Mouse (Mus musculus) hindbrain, embryonic 15.5 days (tissue): ENCODE data around the gene Cd164l2. TPM values are rescaled to one million over a fixed set of nuclear protein-coding genes. Genes with fewer than 3 reads are reported as not detected.

Experiments used
- ATAC-seq: fragments of 200-750 bp; cut with Nextera tagmentation; 2 replicates; pipeline ENCODE4 v1.8.0; 2017; ENCODE audit warnings: low read depth, moderate number of reproducible peaks, moderate TSS enrichment; ENCODE audit not compliant: low FRiP score
- H3K27ac ChIP-seq: fragments of 300-500 bp; sonication (generic); replicated peaks from 2 replicates; pipeline ENCODE4 v1.5.1; 2015; ENCODE audit warnings: mild to moderate bottlenecking, inconsistent platforms
- H3K27me3 ChIP-seq: fragments of 300-500 bp; sonication (generic); 2 replicates; pipeline ENCODE4 v1.6.1; 2015; ENCODE audit warnings: control low read depth, inconsistent platforms
- H3K36me3 ChIP-seq: fragments of 300-500 bp; sonication (generic); 2 replicates; pipeline ENCODE4 v1.6.1; 2015; ENCODE audit warnings: control low read depth, inconsistent platforms
- H3K4me1 ChIP-seq: fragments of 300-500 bp; sonication (generic); replicated peaks from 2 replicates; pipeline ENCODE4 v1.6.1; 2015; ENCODE audit warnings: control low read depth, inconsistent platforms
- H3K4me2 ChIP-seq: fragments of 300-500 bp; sonication (generic); 2 replicates; pipeline ENCODE4 v1.6.1; 2015; ENCODE audit warnings: moderate library complexity, mild to moderate bottlenecking, inconsistent platforms
- H3K4me3 ChIP-seq: fragments of 300-500 bp; sonication (generic); 2 replicates; pipeline ENCODE4 v1.5.1; 2015; ENCODE audit warnings: mild to moderate bottlenecking, inconsistent platforms
- H3K9ac ChIP-seq: fragments of 300-500 bp; sonication (generic); 2 replicates; pipeline ENCODE4 v1.6.1; 2015; ENCODE audit warnings: inconsistent platforms
- H3K9me3 ChIP-seq: fragments of 300-500 bp; sonication (generic); 2 replicates; pipeline ENCODE4 v1.6.1; 2016; ENCODE audit warnings: control low read depth, inconsistent platforms
- WGBS: fragments of 180-500 bp; shearing (Covaris S2); methylation state at CpG from one replicate; pipeline ENCODE4 v1.1.7; 2015; 5-methylcytosine and 5-hydroxymethylcytosine counted together
- microRNA-seq: library from miRNA; unstranded; fragments of <30 nt; microRNA quantifications from one replicate; pipeline ENCODE4, GENCODE M21; 2016
- polyA plus RNA-seq: library from polyadenylated mRNA; unstranded; fragments of >200 nt; fragmentation: Nextera tagmentation; extraction: Ambion mirVana; gene quantifications from 2 replicates; pipeline ENCODE4 v1.2.1, GENCODE M21; 2015

The Cd164l2 gene
- polyA plus RNA-seq, 1 experiment from 2014 or later = 4.5 TPM

DNA sequence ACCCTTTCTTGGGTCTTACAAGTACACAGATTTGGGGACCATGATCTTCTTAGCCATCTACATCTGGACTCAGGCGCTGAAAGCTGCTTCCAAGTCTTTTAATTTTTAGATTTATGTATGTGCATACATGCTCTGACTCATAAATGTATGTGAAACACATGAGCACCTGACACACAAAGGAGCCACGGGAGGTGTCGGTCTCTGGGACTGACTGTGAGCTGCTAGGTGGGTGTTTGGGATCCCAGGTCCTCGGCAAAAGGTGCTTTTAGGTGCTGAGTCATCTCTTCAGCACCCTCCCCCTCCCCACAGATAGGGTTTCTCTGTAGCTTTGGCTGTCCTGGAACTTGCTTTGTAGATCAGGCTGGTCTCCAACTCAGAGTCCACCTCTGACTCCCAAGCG, 51.8 kb downstream of the Cd164l2 start:
- WGBS = 95% methylated on average over 5 of the region's 5 CpGs
- Histone ChIP-seq H3K4me3 (no peak overlapping the region), H3K27me3 (no peaks in the 10 kb centered on the region), H3K9ac (no peak overlapping the region), H3K4me2 (no peak overlapping the region), H3K4me1 (no peaks in the 10 kb centered on the region), H3K9me3 (no peaks in the 10 kb centered on the region), H3K27ac (no peak overlapping the region), H3K36me3 (peaks cover 45% of the 10 kb centered on the region)
- ATAC-seq = no peak

DNA sequence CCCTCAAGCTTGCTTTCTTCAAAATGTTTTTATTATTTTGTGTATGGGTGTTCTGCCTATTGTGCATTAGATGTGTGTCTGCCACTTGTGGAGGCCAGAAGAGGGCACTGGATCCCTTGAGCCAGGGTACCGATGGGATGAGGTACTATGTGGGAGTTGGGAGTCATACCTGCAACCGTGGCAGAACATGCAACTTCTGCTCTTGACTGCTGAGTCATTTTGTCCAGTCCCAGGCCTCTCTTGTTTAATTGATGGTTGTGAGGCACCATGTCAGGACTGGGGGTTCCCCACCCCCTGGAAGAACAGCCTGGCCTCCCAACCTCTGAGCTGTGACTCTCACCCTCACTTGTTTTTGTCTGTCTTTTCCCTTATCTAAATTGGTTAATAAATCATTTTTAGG, 52.6 kb downstream of the Cd164l2 start:
- Histone ChIP-seq H3K4me2 (no peak overlapping the region), H3K27ac (no peak overlapping the region), H3K4me1 (no peaks in the 10 kb centered on the region), H3K9me3 (no peaks in the 10 kb centered on the region), H3K9ac (no peak overlapping the region), H3K27me3 (no peaks in the 10 kb centered on the region), H3K4me3 (no peak overlapping the region), H3K36me3 (peaks cover 53% of the 10 kb centered on the region)
- no peak for ATAC-seq
- WGBS = 100% methylated on average over 2 of the region's 2 CpGs

DNA sequence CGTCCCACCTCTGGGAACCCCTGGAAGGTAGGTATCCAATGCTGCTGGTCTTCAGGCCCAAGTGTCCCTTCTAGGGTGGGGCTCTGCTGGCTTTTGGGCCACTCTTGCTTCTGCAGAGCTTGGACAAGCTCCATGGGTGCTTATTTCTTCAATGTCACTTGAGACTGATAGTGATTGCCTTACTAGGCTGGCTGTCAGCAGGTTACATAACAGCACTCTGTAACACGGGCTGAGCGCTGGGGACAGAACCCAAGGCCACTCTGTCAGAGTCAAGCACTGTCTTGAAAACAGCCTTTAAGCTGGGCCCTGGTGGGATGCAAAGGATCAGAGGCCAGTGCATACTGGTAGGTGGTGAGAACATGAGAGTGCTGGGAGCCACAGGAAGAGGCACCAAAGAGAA, 53.4 kb downstream of the Cd164l2 start:
- H3K4me2 ChIP-seq = no peak overlapping the region
- no peak overlapping the region for H3K9ac ChIP-seq
- no peaks in the 10 kb centered on the region for H3K27me3 ChIP-seq
- peaks cover 58% of the 10 kb centered on the region for H3K36me3 ChIP-seq
- H3K4me1 ChIP-seq = no peaks in the 10 kb centered on the region
- ATAC-seq = no peak
- H3K9me3 ChIP-seq = no peaks in the 10 kb centered on the region
- H3K4me3 ChIP-seq = no peak overlapping the region
- H3K27ac ChIP-seq = no peak overlapping the region
- 93% methylated on average over 3 of the region's 3 CpGs for WGBS

DNA sequence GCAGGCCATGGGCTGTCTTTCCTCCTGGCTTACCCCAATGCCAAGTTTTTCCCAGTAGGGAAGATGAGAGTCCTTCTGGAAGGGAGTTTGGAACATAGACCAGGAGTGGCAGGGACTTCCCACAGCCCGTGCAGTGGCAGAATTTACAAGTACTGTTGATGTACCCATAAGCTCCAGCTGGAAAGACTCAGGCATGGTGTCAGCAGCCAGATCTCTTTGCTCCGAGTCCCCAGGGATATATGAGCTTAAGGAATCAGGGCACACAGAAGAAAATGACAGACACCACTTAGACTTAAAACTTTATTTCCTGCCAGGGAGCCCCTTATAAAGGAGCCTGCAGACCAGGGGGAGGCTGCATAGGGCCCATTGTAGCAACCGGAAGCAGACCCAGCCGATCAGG, 53.8 kb downstream of the Cd164l2 start:
- Histone ChIP-seq H3K27me3 (no peaks in the 10 kb centered on the region), H3K36me3 (peaks cover 58% of the 10 kb centered on the region), H3K4me1 (no peaks in the 10 kb centered on the region), H3K4me2 (no peak overlapping the region), H3K4me3 (no peak overlapping the region), H3K27ac (no peak overlapping the region), H3K9ac (no peak overlapping the region), H3K9me3 (no peaks in the 10 kb centered on the region)
- 98% methylated on average over 4 of the region's 4 CpGs for WGBS
- ATAC-seq = no peak

DNA sequence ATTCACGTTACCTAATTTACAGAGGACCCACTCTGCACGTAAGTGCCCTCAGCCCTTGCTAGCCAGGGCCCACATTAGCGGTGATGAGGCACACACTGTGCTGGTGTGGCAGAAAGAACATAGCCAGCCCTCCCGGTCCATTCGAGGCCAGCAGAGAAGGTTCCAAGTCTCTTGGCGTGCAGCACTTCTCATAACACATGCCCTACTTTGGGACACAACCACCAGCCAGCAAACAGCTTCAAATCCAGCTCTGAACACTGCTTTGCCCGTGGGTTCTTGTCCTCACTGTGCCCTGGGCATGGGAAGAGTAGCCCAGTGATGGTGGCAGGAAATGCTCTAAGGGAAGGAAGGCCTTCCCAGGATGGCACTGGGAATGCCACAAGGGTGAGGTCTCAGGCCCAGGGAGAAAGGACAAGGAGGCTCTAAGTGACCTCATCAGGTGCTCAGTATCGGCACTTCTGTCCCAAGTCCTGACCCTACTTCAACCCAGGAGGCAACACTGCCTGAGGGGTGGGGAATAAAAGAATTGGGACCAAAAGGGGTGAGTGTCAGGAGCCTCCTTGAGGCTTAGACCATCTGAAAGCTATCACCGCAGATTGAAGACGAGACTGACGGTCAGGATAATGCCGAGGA, 54.4 kb downstream of the Cd164l2 start:
- H3K27me3 ChIP-seq = no peaks in the 10 kb centered on the region
- peaks cover 58% of the 10 kb centered on the region for H3K36me3 ChIP-seq
- H3K27ac ChIP-seq = no peak overlapping the region
- ATAC-seq = no peak
- no peak overlapping the region for H3K4me2 ChIP-seq
- WGBS = 93% methylated on average over 12 of the region's 12 CpGs
- H3K9ac ChIP-seq = no peak overlapping the region
- H3K4me1 ChIP-seq = no peaks in the 10 kb centered on the region
- H3K4me3 ChIP-seq = no peak overlapping the region
- H3K9me3 ChIP-seq = no peaks in the 10 kb centered on the region

DNA sequence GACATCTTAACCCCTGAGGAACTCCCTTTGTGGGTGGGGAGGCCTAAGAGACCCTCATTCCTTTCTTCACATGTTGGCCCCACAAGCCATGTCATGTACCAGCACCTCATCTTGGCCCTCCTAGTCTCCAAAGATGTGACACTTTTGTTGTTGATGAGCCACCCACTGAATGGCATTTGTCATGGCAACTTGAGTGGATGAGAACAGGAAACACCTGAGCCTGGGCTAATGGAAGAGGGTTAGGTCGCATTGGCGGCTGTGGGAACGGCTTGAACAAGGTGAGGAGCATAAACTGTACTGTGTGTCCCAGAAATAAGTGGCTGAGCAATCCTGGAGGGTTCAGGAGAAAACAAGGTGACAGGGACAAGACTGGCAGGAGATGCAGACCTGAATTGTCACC, 57.0 kb downstream of the Cd164l2 start:
- no peak for ATAC-seq
- Histone ChIP-seq H3K36me3 (peaks cover 53% of the 10 kb centered on the region), H3K27me3 (no peaks in the 10 kb centered on the region), H3K4me2 (no peak overlapping the region), H3K9ac (no peak overlapping the region), H3K27ac (no peak overlapping the region), H3K4me1 (no peaks in the 10 kb centered on the region), H3K4me3 (no peak overlapping the region), H3K9me3 (no peaks in the 10 kb centered on the region)
- 96% methylated on average over 3 of the region's 3 CpGs for WGBS

DNA sequence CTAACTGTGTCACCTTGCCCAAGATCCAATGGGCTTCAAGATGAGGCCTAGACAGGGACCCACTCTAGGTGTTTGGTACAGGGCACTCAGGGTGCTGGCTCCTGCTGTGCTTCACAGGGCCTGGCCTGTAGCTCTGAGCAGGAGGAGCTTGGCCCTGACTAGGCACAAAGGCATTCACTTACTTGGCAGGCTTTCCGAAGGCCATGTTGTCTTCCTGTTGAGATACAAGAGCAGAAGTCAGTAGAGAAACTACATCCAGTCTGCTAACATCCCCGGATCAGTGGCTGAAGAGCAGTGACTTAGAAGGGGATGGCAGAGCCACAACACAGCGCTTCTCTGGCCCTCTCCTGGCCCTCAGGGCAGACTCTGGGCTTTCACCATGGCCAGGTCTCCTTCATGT, 57.7 kb downstream of the Cd164l2 start:
- Histone ChIP-seq H3K4me1 (no peaks in the 10 kb centered on the region), H3K27ac (no peak overlapping the region), H3K4me2 (no peak overlapping the region), H3K36me3 (peaks cover 48% of the 10 kb centered on the region), H3K27me3 (no peaks in the 10 kb centered on the region), H3K9me3 (no peaks in the 10 kb centered on the region), H3K4me3 (no peak overlapping the region), H3K9ac (no peak overlapping the region)
- WGBS = 97% methylated on average over 3 of the region's 3 CpGs
- no peak for ATAC-seq

DNA sequence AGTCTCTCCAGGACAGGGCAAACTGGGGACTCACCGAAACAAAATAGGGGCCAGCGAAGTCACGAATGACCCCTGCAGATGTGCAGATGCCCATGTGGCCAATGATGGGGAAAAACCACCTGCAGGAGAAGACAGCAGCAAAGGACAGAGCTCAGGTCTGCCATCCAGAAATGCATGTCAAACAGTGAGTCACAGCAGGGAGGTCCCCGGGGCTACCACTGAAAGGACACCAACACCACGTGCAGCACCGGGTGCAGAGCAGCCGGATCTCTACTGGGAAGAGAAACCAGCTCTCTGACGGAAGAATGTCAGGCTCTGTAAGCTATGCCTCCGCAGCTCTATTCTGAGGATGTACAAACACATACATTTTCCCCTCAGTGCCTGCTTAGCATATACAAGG, 59.0 kb downstream of the Cd164l2 start:
- Histone ChIP-seq H3K27ac (no peak overlapping the region), H3K27me3 (no peaks in the 10 kb centered on the region), H3K9me3 (no peaks in the 10 kb centered on the region), H3K4me1 (peaks cover 4% of the 10 kb centered on the region), H3K4me2 (no peak overlapping the region), H3K4me3 (no peak overlapping the region), H3K9ac (no peak overlapping the region), H3K36me3 (peaks cover 35% of the 10 kb centered on the region)
- ATAC-seq = no peak
- WGBS = 90% methylated on average over 9 of the region's 9 CpGs

Small RNA genes lying within 50 kb of the gene (microRNA-seq; reads per million reads assigned to microRNA genes)
- gene Mir7017 = not detected

Other genes starting within 250 kb of the Cd164l2 start
- gene Fgr, start 238.0 kb upstream of the Cd164l2 start, polyA plus RNA-seq = 0.04 and 0.21 TPM in 2 replicates
- gene Ahdc1, start 200.9 kb upstream of the Cd164l2 start, polyA plus RNA-seq = 11.8 and 13.9 TPM in 2 replicates
- 30.3 and 31.1 TPM in 2 replicates for gene Wasf2, start 81.6 kb upstream of the Cd164l2 start, polyA plus RNA-seq
- 1.6 and 2.7 TPM in 2 replicates for gene Gpr3, start 405 bp downstream of the Cd164l2 start, polyA plus RNA-seq
- gene Map3k6, start 28.7 kb downstream of the Cd164l2 start, polyA plus RNA-seq = 1.8 and 2.2 TPM in 2 replicates
- gene Sytl1, start 51.0 kb downstream of the Cd164l2 start, polyA plus RNA-seq = 0.32 and 0.35 TPM in 2 replicates
- gene Tmem222, start 65.7 kb downstream of the Cd164l2 start, polyA plus RNA-seq = 109 and 121 TPM in 2 replicates
- gene Wdtc1, start 141.3 kb downstream of the Cd164l2 start, polyA plus RNA-seq = 22.7 and 24.0 TPM in 2 replicates
- gene Slc9a1, start 157.6 kb downstream of the Cd164l2 start, polyA plus RNA-seq = 8.1 and 10.1 TPM in 2 replicates